Mouse (Mus musculus): Measurements from ENCODE around the gene Cdkl1. TPM values are rescaled to one million over a fixed set of nuclear protein-coding genes. Genes with fewer than 3 reads are reported as not detected.

Cdkl1 gene
- polyA plus RNA-seq, 1 experiment from 2014 or later = 2.0 TPM

DNA sequence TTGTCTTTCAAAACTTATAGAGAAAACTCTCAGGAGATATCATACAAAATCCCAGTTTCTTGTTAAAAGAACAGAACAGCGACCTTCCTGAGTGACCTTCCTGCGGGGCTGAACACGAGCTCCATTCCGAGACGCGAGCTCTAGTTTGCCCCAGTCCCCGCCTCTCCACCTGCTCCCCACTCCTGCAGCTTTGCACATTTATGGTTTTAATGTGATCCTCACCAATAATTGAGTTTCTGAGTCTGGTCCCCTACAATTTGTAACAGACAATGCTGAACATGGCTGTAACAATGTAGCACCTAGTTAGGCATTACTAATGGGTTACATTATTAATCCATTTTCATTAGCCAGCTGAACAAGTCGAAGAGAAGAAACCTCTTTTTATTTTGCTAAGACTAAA lies 9.6 kb downstream of the Cdkl1 start:
- ATAC-seq = no peak
- WGBS = 68% methylated on average over 8 of the region's 8 CpGs
- Histone ChIP-seq H3K9ac (replicated peaks) (no peak overlapping the region), H3K4me2 (replicated peaks) (no peak overlapping the region), H3K27ac (no peak overlapping the region), H3K36me3 (no peaks in the 10 kb centered on the region), H3K4me3 (replicated peaks) (no peak overlapping the region), H3K9me3 (no peaks in the 10 kb centered on the region), H3K4me1 (replicated peaks) (no peaks in the 10 kb centered on the region), H3K27me3 (no peaks in the 10 kb centered on the region)

DNA sequence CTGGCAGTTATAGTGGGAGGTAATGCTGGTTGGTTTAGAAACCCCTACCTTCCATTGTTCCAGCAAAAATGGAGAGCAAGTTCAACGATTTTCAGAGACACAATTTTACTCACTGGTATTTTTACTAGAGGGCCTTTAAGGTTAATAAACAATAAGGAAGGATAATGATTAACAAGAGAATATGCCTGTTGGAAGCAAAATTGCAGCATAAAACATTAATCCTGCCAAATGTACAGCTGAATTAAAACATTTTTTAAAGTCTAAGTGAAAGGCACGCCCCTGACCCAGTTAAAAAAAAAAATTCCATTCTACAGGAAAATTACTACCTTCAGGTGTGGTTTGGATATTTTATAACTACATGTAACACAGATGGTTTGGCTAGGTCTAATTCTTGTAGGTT lies 13.1 kb downstream of the Cdkl1 start:
- Histone ChIP-seq H3K4me2 (replicated peaks) (no peak overlapping the region), H3K36me3 (no peaks in the 10 kb centered on the region), H3K27me3 (no peaks in the 10 kb centered on the region), H3K9ac (replicated peaks) (no peak overlapping the region), H3K9me3 (no peaks in the 10 kb centered on the region), H3K27ac (no peak overlapping the region), H3K4me3 (replicated peaks) (no peak overlapping the region), H3K4me1 (replicated peaks) (no peaks in the 10 kb centered on the region)
- ATAC-seq = no peak
- 86% methylated on average over 2 of the region's 2 CpGs for WGBS

DNA sequence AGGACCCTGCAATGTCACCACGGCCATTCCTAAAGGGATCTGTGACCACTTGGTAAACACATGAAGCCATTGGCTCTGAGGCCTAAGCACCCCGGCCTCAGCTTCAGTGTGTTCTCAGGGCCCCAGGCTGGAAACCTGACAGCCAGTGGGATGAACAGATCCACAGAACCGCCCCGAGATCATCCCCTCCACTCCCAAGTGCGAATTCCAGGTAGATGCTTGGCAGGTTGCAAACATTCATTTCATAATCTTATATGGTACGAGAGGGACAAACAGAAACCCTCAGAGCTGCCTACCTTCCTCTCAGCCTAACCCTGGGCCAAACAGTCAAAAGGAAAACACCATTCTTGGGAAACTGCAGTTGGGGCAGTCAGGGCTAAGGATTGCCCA lies 13.7 kb downstream of the Cdkl1 start:
- H3K4me2 ChIP-seq (replicated peaks) = no peak overlapping the region
- no peak overlapping the region for H3K27ac ChIP-seq
- no peaks in the 10 kb centered on the region for H3K4me1 ChIP-seq (replicated peaks)
- H3K4me3 ChIP-seq (replicated peaks) = no peak overlapping the region
- no peaks in the 10 kb centered on the region for H3K9me3 ChIP-seq
- H3K36me3 ChIP-seq = no peaks in the 10 kb centered on the region
- ATAC-seq = no peak
- H3K9ac ChIP-seq (replicated peaks) = no peak overlapping the region
- no peaks in the 10 kb centered on the region for H3K27me3 ChIP-seq
- 91% methylated on average over 6 of the region's 6 CpGs for WGBS

DNA sequence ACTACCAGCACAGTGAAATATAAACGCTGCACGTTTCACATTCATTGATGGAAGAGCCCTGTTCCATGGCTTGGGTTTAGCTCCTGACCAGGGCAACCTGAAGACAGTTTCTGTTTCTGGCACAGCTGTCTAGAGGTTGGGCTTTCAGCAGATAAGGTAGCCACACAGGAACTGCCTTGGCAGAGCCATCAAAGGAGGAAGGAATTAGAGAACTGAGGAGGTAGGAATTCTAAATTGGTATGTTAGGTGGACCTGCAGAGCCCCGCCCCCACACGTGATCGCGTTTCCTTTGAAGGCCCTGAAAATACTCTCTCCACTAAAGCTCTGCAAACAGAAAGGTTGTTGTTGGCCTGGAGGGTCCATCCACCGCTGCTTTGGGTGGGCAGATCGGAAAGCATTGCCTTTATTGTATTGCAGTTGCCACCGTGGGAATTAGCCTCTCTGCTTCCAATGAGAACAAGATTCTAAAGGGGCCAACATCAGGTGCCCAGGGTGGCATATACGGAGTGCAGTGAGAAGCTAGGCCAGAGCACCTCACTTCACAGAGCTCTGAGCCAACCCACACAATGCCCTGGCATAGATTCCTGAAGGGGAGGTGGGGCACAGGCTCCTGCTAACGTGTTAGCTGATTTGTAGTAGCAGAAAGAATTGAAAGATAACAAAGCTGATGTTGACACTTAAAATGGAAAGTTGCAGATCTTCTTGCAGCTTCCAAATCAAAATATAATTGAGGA lies 14.3 kb downstream of the Cdkl1 start:
- no peaks in the 10 kb centered on the region for H3K9me3 ChIP-seq
- no peak overlapping the region for H3K4me2 ChIP-seq (replicated peaks)
- H3K4me3 ChIP-seq (replicated peaks) = no peak overlapping the region
- no peak overlapping the region for H3K27ac ChIP-seq
- H3K9ac ChIP-seq (replicated peaks) = no peak overlapping the region
- no peaks in the 10 kb centered on the region for H3K36me3 ChIP-seq
- H3K27me3 ChIP-seq = no peaks in the 10 kb centered on the region
- 77% methylated on average over 11 of the region's 11 CpGs for WGBS
- H3K4me1 ChIP-seq (replicated peaks) = no peaks in the 10 kb centered on the region
- ATAC-seq = no peak

DNA sequence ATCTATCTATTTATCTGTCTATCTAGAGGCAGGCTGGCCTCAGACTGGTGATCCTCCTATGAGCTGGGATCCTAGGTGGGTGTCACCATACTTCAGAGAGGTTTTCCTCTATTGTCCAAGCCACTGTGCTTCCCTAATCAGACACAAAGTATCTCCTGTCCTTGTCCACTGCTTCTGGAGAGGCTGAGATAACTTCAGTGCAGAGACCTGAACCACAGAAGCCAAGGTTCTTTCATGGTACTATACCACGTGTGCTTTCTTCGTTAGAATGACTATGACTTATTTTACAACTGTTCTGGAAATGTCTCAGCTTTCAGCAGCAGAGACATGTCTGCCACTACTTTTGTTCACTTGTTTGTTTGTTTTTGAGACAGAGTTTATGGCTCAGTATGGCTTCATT lies 22.2 kb downstream of the Cdkl1 start:
- peaks cover 14% of the 10 kb centered on the region for H3K4me1 ChIP-seq (replicated peaks)
- no peaks in the 10 kb centered on the region for H3K9me3 ChIP-seq
- no peak for ATAC-seq
- H3K27me3 ChIP-seq = no peaks in the 10 kb centered on the region
- no peak overlapping the region for H3K27ac ChIP-seq
- 83% methylated on average over 2 of the region's 2 CpGs for WGBS
- no peak overlapping the region for H3K4me3 ChIP-seq (replicated peaks)
- no peaks in the 10 kb centered on the region for H3K36me3 ChIP-seq
- no peak overlapping the region for H3K4me2 ChIP-seq (replicated peaks)
- no peak overlapping the region for H3K9ac ChIP-seq (replicated peaks)

DNA sequence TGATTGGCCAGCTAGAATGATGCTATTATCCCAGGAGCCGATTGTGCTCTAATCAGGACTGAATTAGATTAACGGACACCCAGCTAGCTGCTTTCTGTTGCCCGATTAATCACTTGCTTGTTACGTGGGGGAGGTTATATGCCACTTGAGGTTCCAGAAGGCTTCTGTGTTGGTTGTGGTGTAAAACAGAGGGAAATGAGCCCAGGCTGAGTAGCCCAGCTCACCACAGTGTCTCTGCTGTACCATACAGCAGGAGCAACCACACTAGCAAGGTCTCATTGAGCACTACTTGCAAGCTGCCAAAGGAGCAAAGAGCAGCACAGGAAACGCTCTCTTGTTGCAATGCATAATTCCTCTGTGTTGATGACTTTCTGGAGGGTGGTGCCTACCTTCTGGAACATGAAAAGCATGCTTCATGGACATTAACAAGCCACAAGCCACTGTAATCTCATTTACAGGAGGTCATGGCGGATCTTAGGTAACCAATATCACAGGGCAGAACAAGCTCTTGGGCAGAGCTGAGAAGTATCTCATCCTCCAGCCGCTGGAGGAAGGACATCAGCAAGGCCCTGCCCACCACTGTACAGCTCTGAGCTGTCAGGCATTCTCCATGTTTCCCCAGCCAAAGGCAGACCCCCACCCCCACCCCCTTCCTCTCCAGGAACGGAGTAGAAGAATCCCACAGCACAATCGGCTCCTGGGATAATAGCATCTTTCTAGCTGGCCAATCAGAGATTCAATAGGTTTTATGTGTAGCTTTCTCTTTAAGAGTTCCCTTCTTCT lies 23.4 kb downstream of the Cdkl1 start:
- 25% methylated on average over 9 of the region's 9 CpGs for WGBS
- peaks cover 14% of the 10 kb centered on the region for H3K4me1 ChIP-seq (replicated peaks)
- no peaks in the 10 kb centered on the region for H3K27me3 ChIP-seq
- H3K9me3 ChIP-seq = no peaks in the 10 kb centered on the region
- no peak overlapping the region for H3K4me3 ChIP-seq (replicated peaks)
- ATAC-seq = peak; percentile 66
- H3K4me2 ChIP-seq (replicated peaks) = no peak overlapping the region
- no peaks in the 10 kb centered on the region for H3K36me3 ChIP-seq
- no peak overlapping the region for H3K27ac ChIP-seq
- no peak overlapping the region for H3K9ac ChIP-seq (replicated peaks)

DNA sequence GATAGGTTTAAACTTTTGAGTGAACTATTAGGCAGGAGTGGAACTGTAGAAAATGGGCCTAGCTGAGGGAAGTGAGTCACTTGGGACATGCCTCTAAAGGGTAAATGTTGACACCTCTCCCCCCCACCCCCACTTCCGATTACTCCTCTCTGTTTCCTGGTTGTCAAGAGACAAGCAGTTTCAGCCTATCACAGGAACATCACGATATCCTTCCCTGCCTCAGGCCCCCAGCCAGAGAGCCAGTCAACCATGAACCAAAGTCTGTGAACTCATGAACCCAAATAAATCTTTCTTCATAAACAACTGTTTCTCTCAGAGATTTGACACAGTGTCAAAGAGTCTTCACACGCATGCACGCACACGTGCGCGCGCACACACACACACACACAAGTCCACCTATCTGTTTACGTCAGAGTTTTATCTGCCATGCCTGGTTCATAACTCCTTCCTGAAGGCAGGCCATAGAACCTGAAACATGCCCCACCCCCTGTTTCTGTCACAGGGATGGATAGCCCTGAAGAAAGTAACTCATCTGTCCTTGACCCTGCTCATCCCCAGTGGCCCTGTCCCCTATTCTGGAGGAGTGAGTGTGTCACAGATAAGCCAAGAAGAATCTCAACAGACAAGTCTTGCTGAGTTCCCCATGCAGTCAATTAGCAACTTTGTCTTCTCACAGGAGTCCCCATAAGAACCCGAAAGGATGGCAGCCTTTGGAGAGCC lies 24.7 kb downstream of the Cdkl1 start:
- Histone ChIP-seq H3K36me3 (no peaks in the 10 kb centered on the region), H3K27me3 (no peaks in the 10 kb centered on the region), H3K4me3 (replicated peaks) (no peak overlapping the region), H3K4me1 (replicated peaks) (peaks cover 14% of the 10 kb centered on the region), H3K9ac (replicated peaks) (no peak overlapping the region), H3K4me2 (replicated peaks) (no peak overlapping the region), H3K9me3 (no peaks in the 10 kb centered on the region), H3K27ac (no peak overlapping the region)
- WGBS = 84% methylated on average over 10 of the region's 10 CpGs
- ATAC-seq = no peak

DNA sequence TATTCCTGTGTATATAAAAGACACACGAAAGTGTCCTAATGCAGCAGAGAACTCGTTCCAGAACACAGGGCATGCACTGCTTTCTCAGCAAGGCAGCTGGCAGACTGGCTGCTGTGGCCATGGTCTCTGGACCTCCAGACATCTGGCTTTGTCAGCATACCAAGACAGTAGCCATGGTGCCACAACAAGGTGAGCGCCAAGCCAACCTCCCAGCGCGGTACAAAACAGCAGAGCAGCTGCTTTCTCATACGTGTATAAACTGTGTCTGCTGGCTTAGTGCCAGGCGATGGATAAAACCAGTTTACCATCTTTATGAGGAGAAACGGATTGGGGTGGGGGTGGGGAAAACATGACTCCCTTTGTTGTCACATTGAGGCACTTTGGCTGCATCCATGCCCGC lies 25.5 kb downstream of the Cdkl1 start:
- Histone ChIP-seq H3K9ac (replicated peaks) (no peak overlapping the region), H3K4me3 (replicated peaks) (no peak overlapping the region), H3K36me3 (no peaks in the 10 kb centered on the region), H3K9me3 (no peaks in the 10 kb centered on the region), H3K27me3 (no peaks in the 10 kb centered on the region), H3K4me1 (replicated peaks) (peaks cover 14% of the 10 kb centered on the region), H3K27ac (no peak overlapping the region), H3K4me2 (replicated peaks) (no peak overlapping the region)
- ATAC-seq = peak; percentile 25; the same call in 1 of the 2 replicates
- WGBS = 64% methylated on average over 9 of the region's 9 CpGs

DNA sequence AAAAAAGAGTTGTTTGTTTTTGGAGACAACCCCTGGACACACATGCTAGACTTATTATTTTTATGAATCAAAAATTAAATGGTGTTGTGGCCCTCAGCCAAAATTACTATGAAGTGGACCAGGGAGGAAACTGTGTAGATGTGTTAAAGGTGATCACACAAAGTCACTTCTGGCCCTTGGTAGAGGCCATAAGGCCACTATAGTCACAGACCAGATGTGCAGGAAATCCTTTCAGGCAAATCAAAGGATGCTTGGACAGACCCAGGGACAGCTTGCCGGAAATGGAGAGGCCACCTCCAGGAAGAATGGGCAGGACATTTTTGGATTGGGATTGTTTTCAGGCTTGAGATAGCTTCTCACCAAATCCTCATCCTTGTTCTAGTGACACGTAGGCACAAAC lies 29.5 kb downstream of the Cdkl1 start:
- Histone ChIP-seq H3K4me2 (replicated peaks) (no peak overlapping the region), H3K4me3 (replicated peaks) (no peak overlapping the region), H3K4me1 (replicated peaks) (peaks cover 23% of the 10 kb centered on the region), H3K9ac (replicated peaks) (no peak overlapping the region), H3K9me3 (no peaks in the 10 kb centered on the region), H3K36me3 (no peaks in the 10 kb centered on the region), H3K27ac (no peak overlapping the region), H3K27me3 (no peaks in the 10 kb centered on the region)
- no peak for ATAC-seq
- 80% methylated on average over 2 of the region's 2 CpGs for WGBS

DNA sequence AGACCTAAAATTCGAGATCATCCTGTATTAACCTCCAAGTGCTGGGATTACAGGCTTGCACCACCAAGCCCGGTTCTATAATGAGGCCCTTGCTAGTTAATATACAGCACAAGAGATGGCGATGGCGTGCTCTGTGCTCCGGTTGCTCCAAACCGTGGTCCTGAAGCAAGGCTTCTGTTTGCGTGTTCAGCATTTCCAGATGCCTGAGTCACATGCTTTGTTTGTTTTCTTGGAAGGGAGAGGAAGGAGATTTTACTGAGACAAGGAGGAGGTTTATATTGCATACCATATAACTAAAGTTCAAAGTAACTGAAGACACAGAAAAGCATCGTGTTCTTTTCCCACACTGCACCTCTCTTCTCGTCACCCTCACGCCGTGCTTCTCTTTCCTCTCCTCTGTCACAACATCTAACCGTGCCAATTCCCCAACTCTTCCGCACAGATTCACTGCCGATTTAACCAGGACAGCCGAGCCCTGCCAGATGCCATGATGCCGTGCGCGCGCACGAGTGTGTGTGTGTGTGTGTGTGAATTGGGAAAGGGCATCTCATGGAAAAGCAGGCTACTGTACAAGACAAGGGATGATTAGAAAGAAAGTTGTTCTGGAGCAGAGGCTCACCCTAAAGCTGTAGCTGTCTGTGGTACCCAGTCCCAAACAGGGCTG lies 30.2 kb downstream of the Cdkl1 start:
- H3K27me3 ChIP-seq = 0 out of 2 replicates have a peak, but pooled peaks cover 3% of the 10 kb centered on the region
- H3K27ac ChIP-seq = no peak overlapping the region
- no peaks in the 10 kb centered on the region for H3K9me3 ChIP-seq
- no peaks in the 10 kb centered on the region for H3K36me3 ChIP-seq
- no peak for ATAC-seq
- no peak overlapping the region for H3K4me2 ChIP-seq (replicated peaks)
- WGBS = 88% methylated on average over 20 of the region's 20 CpGs
- H3K4me3 ChIP-seq (replicated peaks) = no peak overlapping the region
- no peak overlapping the region for H3K9ac ChIP-seq (replicated peaks)
- peaks cover 21% of the 10 kb centered on the region for H3K4me1 ChIP-seq (replicated peaks)

DNA sequence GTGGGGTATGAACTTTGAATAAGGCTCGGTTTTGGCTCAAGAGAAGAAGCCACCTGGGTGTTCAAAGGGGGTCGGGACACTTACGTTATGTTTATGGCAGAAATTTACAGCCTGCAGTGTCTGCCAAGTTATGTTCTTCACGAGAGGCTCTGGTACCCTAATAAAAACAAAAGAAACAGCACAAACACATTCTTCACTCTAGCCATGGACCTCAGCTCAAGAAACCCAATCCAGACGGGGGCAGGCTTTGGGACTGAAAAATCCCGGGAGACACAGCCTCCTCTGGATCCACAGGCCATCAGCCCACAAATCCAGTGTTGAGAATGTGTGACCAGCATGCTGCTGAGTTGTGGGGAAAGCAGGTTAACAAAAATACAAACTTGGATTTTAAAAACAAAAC lies 31.1 kb downstream of the Cdkl1 start:
- ATAC-seq = no peak
- Histone ChIP-seq H3K9ac (replicated peaks) (no peak overlapping the region), H3K9me3 (no peaks in the 10 kb centered on the region), H3K36me3 (no peaks in the 10 kb centered on the region), H3K4me2 (replicated peaks) (no peak overlapping the region), H3K4me3 (replicated peaks) (no peak overlapping the region), H3K27ac (no peak overlapping the region), H3K4me1 (replicated peaks) (peaks cover 16% of the 10 kb centered on the region), H3K27me3 (0 out of 2 replicates have a peak, but pooled peaks cover 3% of the 10 kb centered on the region)
- 75% methylated on average over 6 of the region's 6 CpGs for WGBS
